Mouse (Mus musculus) forebrain, embryonic 12.5 days (tissue): ENCODE measurements at regions not wholly inside any gene's neighbourhood (a gene's known extent, or its start where the extent isn't known, plus 50 kb on each side); places are given as distances from the start of the nearest gene placed in this dataset.

Source experiments
- ATAC-seq: fragments of 200-750 bp; cut with Nextera tagmentation; 2 replicates; pipeline ENCODE4 v1.8.0; 2017; ENCODE audit warnings: moderate TSS enrichment; ENCODE audit not compliant: low FRiP score
- H3K27ac ChIP-seq: fragments of 300-500 bp; sonication (generic); 2 replicates; pipeline ENCODE4 v1.5.1; 2016; ENCODE audit warnings: mild to moderate bottlenecking
- H3K27me3 ChIP-seq: fragments of 300-500 bp; sonication (generic); 2 replicates; pipeline ENCODE4 v1.6.1; 2016; ENCODE audit warnings: mild to moderate bottlenecking
- H3K36me3 ChIP-seq: fragments of 300-500 bp; sonication (generic); replicated peaks from 2 replicates; pipeline ENCODE4 v1.6.1; 2016; ENCODE audit warnings: mild to moderate bottlenecking
- H3K4me1 ChIP-seq: fragments of 300-500 bp; sonication (generic); 2 replicates; pipeline ENCODE4 v1.6.1; 2016
- H3K4me2 ChIP-seq: fragments of 300-500 bp; sonication (generic); 2 replicates; pipeline ENCODE4 v1.6.1; 2016; ENCODE audit warnings: mild to moderate bottlenecking, moderate library complexity
- H3K4me3 ChIP-seq: fragments of 300-500 bp; sonication (generic); replicated peaks from 2 replicates; pipeline ENCODE4 v1.5.1; 2016; ENCODE audit warnings: mild to moderate bottlenecking
- H3K9ac ChIP-seq: fragments of 300-500 bp; sonication (generic); 2 replicates; pipeline ENCODE4 v1.6.1; 2016; ENCODE audit warnings: mild to moderate bottlenecking
- H3K9me3 ChIP-seq: fragments of 300-500 bp; sonication (generic); 2 replicates; pipeline ENCODE4 v1.6.1; 2016
- WGBS: fragments of 180-500 bp; shearing (Covaris S2); methylation state at CpG from one replicate; pipeline ENCODE4 v1.1.7; 2016; 5-methylcytosine and 5-hydroxymethylcytosine counted together

GRCm38 (mm10) chr8:44094818-44095217, 385.0 kb upstream of the Adam34 start:
- no peak for ATAC-seq
- 93% methylated on average over 1 of the region's 1 CpGs for WGBS

GRCm38 (mm10) chr8:44093491-44093890, 383.6 kb upstream of the Adam34 start:
- no peaks in the 10 kb centered on the region for H3K27me3 ChIP-seq
- H3K4me3 ChIP-seq, result no peak overlapping the region
- ATAC-seq, result no peak
- no peaks in the 10 kb centered on the region for H3K9me3 ChIP-seq
- H3K4me2 ChIP-seq, result no peak overlapping the region
- H3K36me3 ChIP-seq, result no peaks in the 10 kb centered on the region
- H3K9ac ChIP-seq, result no peak overlapping the region
- 75% methylated on average over 1 of the region's 1 CpGs for WGBS
- H3K4me1 ChIP-seq, result no peaks in the 10 kb centered on the region
- H3K27ac ChIP-seq, result no peak overlapping the region

More at GRCm38 (mm10) chr8:44094818-44095217, 385.0 kb upstream of the Adam34 start:
- H3K27ac ChIP-seq, result no peak overlapping the region
- H3K4me2 ChIP-seq, result no peak overlapping the region
- no peaks in the 10 kb centered on the region for H3K27me3 ChIP-seq
- no peaks in the 10 kb centered on the region for H3K36me3 ChIP-seq
- H3K9ac ChIP-seq, result no peak overlapping the region
- H3K4me1 ChIP-seq, result no peaks in the 10 kb centered on the region
- no peaks in the 10 kb centered on the region for H3K9me3 ChIP-seq
- no peak overlapping the region for H3K4me3 ChIP-seq

GRCm38 (mm10) chr8:44082057-44082456, 372.2 kb upstream of the Adam34 start:
- Histone ChIP-seq H3K27ac (no peak overlapping the region), H3K36me3 (no peaks in the 10 kb centered on the region), H3K4me3 (no peak overlapping the region), H3K4me1 (no peaks in the 10 kb centered on the region), H3K27me3 (no peaks in the 10 kb centered on the region), H3K9ac (no peak overlapping the region), H3K4me2 (no peak overlapping the region), H3K9me3 (no peaks in the 10 kb centered on the region)
- WGBS, result 94% methylated on average over 4 of the region's 4 CpGs
- no peak for ATAC-seq

GRCm38 (mm10) chr8:44058846-44059245, 349.0 kb upstream of the Adam34 start:
- no peaks in the 10 kb centered on the region for H3K27me3 ChIP-seq
- no peak overlapping the region for H3K9ac ChIP-seq
- peak; percentile 61; the same call in 1 of the 2 replicates for ATAC-seq
- WGBS, result 16% methylated on average over 5 of the region's 5 CpGs
- no peaks in the 10 kb centered on the region for H3K36me3 ChIP-seq
- H3K27ac ChIP-seq, result peak overlapping the region; percentile 3; the same call in 1 of the 2 replicates
- H3K9me3 ChIP-seq, result no peaks in the 10 kb centered on the region
- H3K4me1 ChIP-seq, result peaks cover 6% of the 10 kb centered on the region; the same call in 1 of the 2 replicates
- no peak overlapping the region for H3K4me3 ChIP-seq
- no peak overlapping the region; the same call in 1 of the 2 replicates for H3K4me2 ChIP-seq

GRCm38 (mm10) chr8:44042572-44043355, 332.9 kb upstream of the Adam34 start:
- H3K36me3 ChIP-seq, result no peaks in the 10 kb centered on the region
- WGBS, result 93% methylated on average over 8 of the region's 8 CpGs
- no peaks in the 10 kb centered on the region for H3K9me3 ChIP-seq
- no peak overlapping the region for H3K27ac ChIP-seq
- H3K27me3 ChIP-seq, result no peaks in the 10 kb centered on the region
- no peaks in the 10 kb centered on the region for H3K4me1 ChIP-seq
- no peak for ATAC-seq
- no peak overlapping the region for H3K4me2 ChIP-seq
- H3K4me3 ChIP-seq, result no peak overlapping the region
- H3K9ac ChIP-seq, result no peak overlapping the region

GRCm38 (mm10) chr8:44034211-44034610, 324.4 kb upstream of the Adam34 start:
- Histone ChIP-seq H3K4me3 (no peak overlapping the region), H3K9me3 (no peaks in the 10 kb centered on the region), H3K27ac (no peak overlapping the region), H3K4me2 (no peak overlapping the region), H3K9ac (no peak overlapping the region), H3K36me3 (no peaks in the 10 kb centered on the region), H3K27me3 (no peaks in the 10 kb centered on the region), H3K4me1 (no peaks in the 10 kb centered on the region)
- 80% methylated on average over 4 of the region's 4 CpGs for WGBS
- ATAC-seq, result no peak

GRCm38 (mm10) chr8:44031376-44031775, 321.5 kb upstream of the Adam34 start:
- no peaks in the 10 kb centered on the region for H3K4me1 ChIP-seq
- H3K4me3 ChIP-seq, result no peak overlapping the region
- no peak overlapping the region for H3K9ac ChIP-seq
- ATAC-seq, result no peak
- no peak overlapping the region for H3K27ac ChIP-seq
- no peaks in the 10 kb centered on the region for H3K9me3 ChIP-seq
- no peak overlapping the region for H3K4me2 ChIP-seq
- H3K36me3 ChIP-seq, result no peaks in the 10 kb centered on the region
- 86% methylated on average over 2 of the region's 2 CpGs for WGBS
- no peaks in the 10 kb centered on the region for H3K27me3 ChIP-seq

- no peak for ATAC-seq
- no peaks in the 10 kb centered on the region for H3K27me3 ChIP-seq
- H3K4me1 ChIP-seq, result no peaks in the 10 kb centered on the region
- H3K4me3 ChIP-seq, result no peak overlapping the region
- H3K9me3 ChIP-seq, result no peaks in the 10 kb centered on the region
- H3K27ac ChIP-seq, result no peak overlapping the region
- H3K4me2 ChIP-seq, result no peak overlapping the region
- H3K36me3 ChIP-seq, result no peaks in the 10 kb centered on the region
- H3K9ac ChIP-seq, result no peak overlapping the region
Observed at GRCm38 (mm10) chr8:44030972-44031371, 321.1 kb upstream of the Adam34 start.

GRCm38 (mm10) chr8:44027738-44028137, 317.9 kb upstream of the Adam34 start:
- H3K4me3 ChIP-seq, result no peak overlapping the region
- H3K27ac ChIP-seq, result no peak overlapping the region
- no peaks in the 10 kb centered on the region for H3K36me3 ChIP-seq
- no peaks in the 10 kb centered on the region for H3K27me3 ChIP-seq
- ATAC-seq, result no peak
- 67% methylated on average over 4 of the region's 4 CpGs for WGBS
- no peaks in the 10 kb centered on the region for H3K4me1 ChIP-seq
- no peaks in the 10 kb centered on the region for H3K9me3 ChIP-seq
- no peak overlapping the region for H3K4me2 ChIP-seq
- no peak overlapping the region for H3K9ac ChIP-seq

GRCm38 (mm10) chr8:44025926-44026325, 316.1 kb upstream of the Adam34 start:
- H3K9me3 ChIP-seq, result no peaks in the 10 kb centered on the region

GRCm38 (mm10) chr8:44024028-44024427, 314.2 kb upstream of the Adam34 start:
- Histone ChIP-seq H3K4me1 (no peaks in the 10 kb centered on the region), H3K9me3 (no peaks in the 10 kb centered on the region), H3K36me3 (no peaks in the 10 kb centered on the region), H3K4me2 (no peak overlapping the region), H3K27me3 (no peaks in the 10 kb centered on the region), H3K27ac (no peak overlapping the region), H3K9ac (no peak overlapping the region), H3K4me3 (no peak overlapping the region)
- ATAC-seq, result no peak
- 84% methylated on average over 3 of the region's 3 CpGs for WGBS

More at GRCm38 (mm10) chr8:44025926-44026325, 316.1 kb upstream of the Adam34 start:
- Histone ChIP-seq H3K9ac (no peak overlapping the region), H3K4me1 (no peaks in the 10 kb centered on the region), H3K27me3 (no peaks in the 10 kb centered on the region), H3K27ac (no peak overlapping the region), H3K4me3 (no peak overlapping the region), H3K36me3 (no peaks in the 10 kb centered on the region), H3K4me2 (no peak overlapping the region)
- 28% methylated on average over 3 of the region's 3 CpGs for WGBS
- ATAC-seq, result no peak
